Mouse (Mus musculus) erythroblast, embryonic 14.5 days (primary cell): ENCODE measurements around the gene Sprn.

Experiments
- GATA1 ChIP-seq: IDR thresholded peaks from 2 replicates; pipeline ENCODE4 v1.6.1; 2012; ENCODE audit warnings: low read length, inconsistent platforms, mixed read lengths
- TAL1 ChIP-seq: IDR thresholded peaks from 3 replicates; pipeline ENCODE4 v1.6.1; 2012; ENCODE audit warnings: low read length, inconsistent platforms, mixed read lengths

DNA sequence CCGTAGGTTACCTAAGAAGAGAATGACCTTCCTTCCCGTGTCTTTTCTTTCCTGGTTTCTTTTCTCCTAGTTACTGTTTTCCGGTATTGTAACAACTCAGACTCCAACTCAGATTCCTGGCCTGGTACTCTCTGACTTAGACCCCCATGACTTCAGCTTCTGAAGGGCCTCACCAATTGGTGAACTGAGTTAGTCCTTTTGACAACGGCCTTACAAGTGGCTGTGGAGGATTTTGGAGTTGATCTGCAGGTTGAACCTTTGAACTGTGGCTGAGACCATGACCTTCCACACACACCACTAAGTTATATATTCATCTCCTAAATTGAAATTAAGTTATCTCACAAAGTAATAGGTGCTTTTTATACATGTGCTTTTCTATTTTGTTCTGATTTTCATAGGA, 29.5 kb upstream of the Sprn start:
- no peak for TF ChIP-seq TAL1
- TF ChIP-seq GATA1: no peak
